Mouse (Mus musculus) thymus, postnatal 10 days (tissue): ENCODE data around the gene Mettl7a2.

Experiments used
- DNase-seq, 2 experiments: peaks; one replicate each; pipeline ENCODE4 v3.0.0; 2021; ENCODE audit warnings: low spot score in 2 of 2

Mettl7a2 gene

DNA sequence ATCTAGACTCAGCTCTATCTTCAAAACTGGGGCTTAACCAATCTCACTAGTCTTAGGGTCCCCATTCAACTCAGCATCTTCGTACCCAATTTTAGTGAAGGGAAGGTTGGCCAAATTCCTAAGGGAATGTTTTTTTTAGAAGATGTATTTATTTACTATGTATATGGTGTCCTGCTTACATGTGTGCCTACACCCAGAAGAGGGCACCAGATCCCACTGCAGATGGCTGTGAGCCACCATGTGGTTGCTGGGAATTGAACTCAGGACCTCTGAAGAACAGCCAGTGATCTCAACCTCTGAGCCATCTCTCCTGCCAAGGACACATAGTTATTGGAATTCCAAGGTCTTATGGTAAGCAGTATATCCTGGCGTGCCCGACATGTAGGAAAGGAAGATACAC, 42.6 kb downstream of the Mettl7a2 start:
- DNase-seq, result no peak

DNA sequence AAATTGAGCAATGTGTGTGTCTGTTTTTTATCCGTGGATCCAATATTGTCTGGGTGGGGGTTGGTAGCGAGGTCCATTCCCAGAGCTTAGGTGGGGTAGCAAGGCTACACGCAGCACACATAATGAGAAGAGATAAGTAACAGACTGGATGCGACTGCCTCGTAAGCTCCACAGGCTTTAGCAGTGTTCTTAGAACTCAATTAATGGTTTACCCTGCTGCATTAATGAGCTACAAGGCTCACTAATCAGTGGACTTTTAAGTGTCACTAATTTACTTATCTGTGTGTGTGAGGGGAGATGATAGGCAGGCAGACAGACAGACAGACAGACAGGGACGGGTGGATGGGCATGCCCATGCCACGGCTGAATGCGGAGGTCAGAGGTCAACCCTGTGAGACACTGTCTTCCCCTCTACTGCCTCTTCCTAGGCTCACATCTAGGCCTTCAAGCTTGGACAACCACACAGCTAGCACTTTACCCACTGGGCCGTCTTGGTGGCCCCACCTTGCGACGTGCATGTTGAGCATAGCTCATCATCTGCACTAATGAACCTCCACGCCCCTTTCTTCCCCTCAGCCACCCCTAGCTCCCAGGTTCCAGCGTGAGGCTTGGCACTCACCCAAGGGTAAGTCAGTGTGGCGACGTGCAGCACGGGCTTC, 47.7 kb downstream of the Mettl7a2 start:
- DNase-seq, result no peak

DNA sequence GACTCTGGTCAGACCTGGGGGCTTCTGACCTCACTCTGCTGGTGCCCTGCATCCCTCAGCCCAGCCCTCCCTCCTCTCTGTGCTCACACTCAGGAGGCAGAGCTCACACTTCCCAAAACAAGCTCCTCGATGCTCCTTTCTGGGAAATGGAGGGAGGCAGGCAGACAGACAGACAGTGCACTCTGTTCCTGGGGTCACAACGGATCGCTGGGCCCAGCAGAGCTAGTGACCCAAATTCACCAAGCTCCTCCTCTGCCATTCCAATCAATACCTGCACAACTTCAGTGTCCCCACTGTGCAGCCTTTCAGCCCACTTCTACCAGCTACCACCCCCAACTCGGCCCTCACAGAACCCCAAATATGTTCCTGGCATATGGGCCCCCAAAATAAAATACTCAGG, 48.8 kb downstream of the Mettl7a2 start:
- DNase-seq, result no peak

DNA sequence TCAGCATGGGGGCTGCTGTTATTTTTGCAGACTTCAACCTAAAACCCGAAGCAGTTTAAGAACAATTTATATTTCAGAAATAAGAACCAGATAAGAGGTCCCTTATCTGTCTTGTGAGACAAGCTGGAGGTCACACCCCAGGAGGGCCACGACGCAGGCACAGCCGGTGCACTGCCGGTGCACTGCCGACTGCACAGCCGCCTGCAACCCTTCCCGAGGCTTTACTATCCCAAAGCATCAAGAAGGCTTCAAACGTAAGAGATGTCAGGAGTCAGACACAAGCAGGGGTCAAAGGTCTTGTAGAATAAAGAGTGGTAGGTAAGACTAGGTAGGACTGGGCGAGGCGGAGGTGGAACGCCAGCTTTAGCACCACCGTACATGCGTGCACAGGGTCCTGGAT, 49.3 kb downstream of the Mettl7a2 start:
- DNase-seq, result no peak

GRCm38 (mm10) chr15:100402798-100403197, 49.8 kb downstream of the Mettl7a2 start:
- DNase-seq, result no peak

GRCm38 (mm10) chr15:100403318-100404000, 50.5 kb downstream of the Mettl7a2 start:
- no peak for DNase-seq

- DNase-seq, result no peak
Measured at GRCm38 (mm10) chr15:100406088-100406487, 53.1 kb downstream of the Mettl7a2 start.

DNA sequence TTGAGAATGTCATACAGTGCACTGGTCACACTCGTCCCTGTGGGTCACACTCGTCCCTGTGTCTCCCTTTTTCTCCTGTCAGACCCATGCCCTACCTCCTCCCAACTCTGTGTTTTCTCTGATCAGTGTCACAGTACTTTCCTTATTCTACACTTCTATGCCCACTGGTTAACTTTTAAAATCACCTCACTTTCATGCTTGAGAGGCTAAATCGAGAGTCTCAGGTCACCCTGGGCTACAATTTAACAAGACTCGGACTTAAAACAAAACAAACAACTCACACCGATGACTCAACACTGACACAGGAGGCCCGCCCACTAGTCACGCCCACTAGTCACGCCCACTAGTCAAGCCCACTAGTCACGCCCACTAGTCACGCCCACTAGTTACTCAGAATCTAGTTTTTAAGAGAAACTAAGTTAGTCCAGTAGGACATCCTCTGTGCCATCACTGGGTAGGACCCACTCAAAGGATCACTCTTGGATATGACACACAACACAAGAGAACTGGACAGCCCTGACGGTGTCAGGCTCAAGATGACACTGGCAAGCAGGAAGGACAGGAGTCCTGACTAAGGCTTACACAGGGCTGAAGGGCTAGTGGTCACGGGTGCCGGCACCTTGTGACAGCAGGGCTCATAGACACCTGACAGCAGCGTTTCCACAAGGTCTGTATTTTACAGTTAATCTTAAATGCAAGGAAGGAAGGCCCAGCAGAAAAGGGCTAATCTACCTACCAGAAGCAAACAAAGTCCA, 58.1 kb downstream of the Mettl7a2 start:
- no peak for DNase-seq
